Mouse (Mus musculus) E14TG2a.4 (cell line): ENCODE data around the gene Camk1d.

Source experiments
- CTCF ChIP-seq: conservative IDR thresholded peaks from 2 replicates; pipeline ENCODE4 v1.5.1; 2014; ENCODE audit warnings: low read length
- NANOG ChIP-seq: IDR thresholded peaks from 2 replicates; pipeline ENCODE4 v1.6.1; 2014; ENCODE audit warnings: borderline replicate concordance, low read length, mixed read lengths

DNA sequence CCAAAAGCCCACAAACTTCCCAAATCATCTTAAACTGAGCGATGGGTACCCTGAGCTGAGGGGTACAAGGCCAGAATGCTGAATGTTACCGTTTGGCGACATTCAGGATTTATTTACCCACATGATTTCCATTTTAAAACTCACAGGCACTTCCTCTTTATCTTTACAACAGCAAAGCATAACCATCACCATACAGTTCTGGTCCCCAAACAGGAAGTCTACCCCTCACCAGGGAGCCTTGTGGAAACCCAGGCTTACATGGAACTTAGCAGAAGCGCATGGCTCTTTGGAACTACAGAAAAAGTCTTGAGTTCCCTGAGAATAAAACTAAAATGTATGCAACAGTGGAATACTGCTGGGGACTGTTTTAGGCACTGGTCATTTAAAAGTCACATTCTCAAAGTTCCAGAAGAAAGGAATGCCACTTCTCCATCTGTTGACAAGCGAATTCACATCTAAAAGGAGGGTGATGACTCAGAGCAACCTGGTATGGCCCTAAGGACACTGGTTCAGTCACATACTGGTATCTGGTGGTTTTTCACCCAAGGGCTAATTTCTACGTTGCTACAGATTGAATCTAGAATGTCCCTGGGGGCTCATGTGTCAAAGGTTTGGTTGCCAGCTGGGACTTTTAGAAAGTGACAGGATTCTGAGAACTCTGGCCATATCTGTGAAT is 121.7 kb downstream of the Camk1d start:
- no peak for TF ChIP-seq CTCF
- no peak for TF ChIP-seq NANOG
